24 mouse cellular contexts compared by ENCODE assay signal in genomic region chr7:79139328-79139824, GRCm38 (mm10). TPM values are rescaled to one million over a fixed set of nuclear protein-coding genes. Genes with fewer than 3 reads are reported as not detected.
"Had no signal": no experiment of that assay in that cellular context is flagged by ENCODE, and none has a peak within 500 bp of the region (broad histone marks: within the 10 kb centered on the region; RNA-seq: fewer than 3 reads in every experiment).

No protein-coding gene starts in this region.

- H3K27ac ChIP-seq: kidney, embryonic 15.5 days; limb, embryonic 12.5 days; limb, embryonic 15.5 days; liver, embryonic 15.5 days; lung, embryonic 15.5 days; neural tube, embryonic 12.5 days; neural tube, embryonic 15.5 days had no signal

- H3K9me3 ChIP-seq: kidney, embryonic 15.5 days; limb, embryonic 12.5 days; limb, embryonic 15.5 days; liver, embryonic 15.5 days; lung, embryonic 15.5 days; neural tube, embryonic 12.5 days; neural tube, embryonic 15.5 days had no signal

- H3K36me3 ChIP-seq: liver, embryonic 15.5 days; neural tube, embryonic 15.5 days had no signal

- H3K4me2 ChIP-seq: kidney, embryonic 15.5 days; limb, embryonic 12.5 days; limb, embryonic 15.5 days; liver, embryonic 11.5 days; liver, embryonic 15.5 days; lung, embryonic 15.5 days; midbrain, embryonic 11.5 days; neural tube, embryonic 12.5 days; neural tube, embryonic 15.5 days had no signal

- H3K9ac ChIP-seq: kidney, embryonic 15.5 days; limb, embryonic 12.5 days; limb, embryonic 15.5 days; liver, embryonic 15.5 days; lung, embryonic 15.5 days; neural tube, embryonic 12.5 days; neural tube, embryonic 15.5 days had no signal

- DNase-seq: kidney, adult 8-10 months; kidney, postnatal 10 days; kidney, postnatal 36 days; layer of hippocampus, postnatal 36 days; left cerebral cortex, postnatal 4 days; lung, adult 18-20 months; lung, postnatal 10 days; lung, postnatal 4 days; midbrain, embryonic 14.5 days; right cerebral cortex, adult 18-20 months; right cerebral cortex, postnatal 14 days; right cerebral cortex, postnatal 4 days; thymus, postnatal 36 days had no signal

- H3K27me3 ChIP-seq: kidney, embryonic 15.5 days; limb, embryonic 12.5 days; limb, embryonic 15.5 days; liver, embryonic 15.5 days; lung, embryonic 15.5 days; neural tube, embryonic 12.5 days; neural tube, embryonic 15.5 days had no signal

- H3K4me1 ChIP-seq: kidney, embryonic 15.5 days; limb, embryonic 12.5 days; limb, embryonic 15.5 days; liver, embryonic 15.5 days; lung, embryonic 15.5 days; neural tube, embryonic 12.5 days; neural tube, embryonic 15.5 days had no signal

- H3K4me3 ChIP-seq: kidney, embryonic 15.5 days; limb, embryonic 12.5 days; limb, embryonic 15.5 days; liver, embryonic 15.5 days; lung, embryonic 15.5 days; neural tube, embryonic 12.5 days; neural tube, embryonic 15.5 days had no signal

RNA-seq across cellular contexts. Expression of gene Hapln3, which starts 8.6 kb away (rescaled TPM):
- total RNA-seq: megakaryocyte progenitor cell, adult 5-6 weeks; megakaryocyte-erythroid progenitor cell, adult 5-6 weeks had no signal
